Mouse (Mus musculus): ENCODE measurements around the gene Pdk2. TPM values are rescaled to one million over a fixed set of nuclear protein-coding genes. Genes with fewer than 3 reads are reported as not detected.
"Not testable (repeated sequence)": the region's sequence is repeated elsewhere in the genome, so short reads cannot be mapped to it uniquely, and the experiment has no call there.

Gene Pdk2
- polyA plus RNA-seq, 1 experiment from 2014 or later, result 20.2 TPM

DNA sequence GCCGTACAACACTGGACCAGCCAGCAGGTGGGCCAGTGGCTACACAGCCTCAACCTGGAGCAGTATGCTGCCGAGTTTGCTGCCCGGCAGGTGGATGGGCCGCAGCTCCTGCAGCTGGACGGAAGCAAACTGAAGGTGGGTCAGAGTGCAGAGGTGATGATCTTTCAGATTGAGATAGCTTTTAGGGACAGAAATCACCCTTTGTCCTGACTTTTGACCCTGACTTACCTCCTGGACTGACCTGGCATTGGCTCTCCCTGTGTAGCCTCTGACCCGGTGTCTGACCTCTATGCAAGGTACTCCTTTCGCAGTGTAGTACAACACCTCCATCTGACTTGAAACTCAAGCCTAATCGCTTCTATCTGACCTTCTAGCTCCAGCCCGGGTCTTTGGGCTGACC lies 17.7 kb downstream of the Pdk2 start:
- WGBS, result 97% methylated on average over 9 of the region's 9 CpGs
- no peak overlapping the region for H3K9ac ChIP-seq
- no peaks in the 10 kb centered on the region for H3K9me3 ChIP-seq (replicated peaks)
- ATAC-seq, result no peak
- peaks cover 21% of the 10 kb centered on the region for H3K4me1 ChIP-seq
- H3K36me3 ChIP-seq (ENCODE audit: poor library complexity, severe bottlenecking), result peaks cover 79% of the 10 kb centered on the region
- no peaks in the 10 kb centered on the region for H3K27me3 ChIP-seq
- H3K27ac ChIP-seq, result no peak overlapping the region
- H3K4me2 ChIP-seq, result no peak overlapping the region
- H3K4me3 ChIP-seq, result no peak overlapping the region

DNA sequence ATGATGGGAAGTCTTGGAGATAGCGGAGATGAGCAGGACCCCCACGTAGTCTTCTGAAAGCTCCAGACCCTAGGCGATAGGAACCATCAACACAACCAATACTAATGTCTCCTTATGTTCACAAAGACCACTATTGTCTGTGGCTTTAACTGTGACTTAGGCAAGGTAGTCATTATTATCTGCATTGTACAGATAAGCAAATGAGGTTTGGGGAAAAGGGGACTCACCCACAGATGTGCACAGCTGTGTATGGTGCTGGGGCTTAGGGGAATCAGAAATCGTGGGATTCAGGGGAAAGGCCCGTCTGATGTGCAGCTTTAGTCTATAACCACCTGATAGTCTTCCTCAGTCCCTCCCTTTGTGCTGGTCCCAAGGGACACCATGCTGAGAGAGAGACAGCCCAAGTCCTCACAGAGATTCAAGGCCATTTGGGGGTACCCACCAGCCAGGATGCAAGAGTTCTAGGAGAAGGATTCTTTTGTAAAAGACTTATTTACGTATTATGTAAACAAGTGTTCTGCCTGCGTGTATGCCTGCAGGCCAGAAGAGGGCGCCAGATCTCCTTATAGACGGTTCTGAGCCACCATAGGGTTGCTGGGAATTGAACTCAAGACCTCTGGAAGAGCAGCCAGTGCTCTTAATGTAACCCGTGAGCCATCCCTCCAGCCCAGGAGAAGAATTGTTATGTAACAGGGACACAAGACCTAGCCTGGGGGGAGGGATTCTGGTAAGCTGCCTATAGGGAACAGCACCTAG lies 18.7 kb downstream of the Pdk2 start:
- Histone ChIP-seq H3K4me1 (peaks cover 10% of the 10 kb centered on the region), H3K9me3 (replicated peaks) (no peaks in the 10 kb centered on the region), H3K4me2 (no peak overlapping the region), H3K36me3 (ENCODE audit: poor library complexity, severe bottlenecking) (peaks cover 84% of the 10 kb centered on the region), H3K4me3 (no peak overlapping the region), H3K27ac (no peak overlapping the region), H3K9ac (no peak overlapping the region), H3K27me3 (no peaks in the 10 kb centered on the region)
- no peak for ATAC-seq
- WGBS, result 87% methylated on average over 10 of the region's 10 CpGs

DNA sequence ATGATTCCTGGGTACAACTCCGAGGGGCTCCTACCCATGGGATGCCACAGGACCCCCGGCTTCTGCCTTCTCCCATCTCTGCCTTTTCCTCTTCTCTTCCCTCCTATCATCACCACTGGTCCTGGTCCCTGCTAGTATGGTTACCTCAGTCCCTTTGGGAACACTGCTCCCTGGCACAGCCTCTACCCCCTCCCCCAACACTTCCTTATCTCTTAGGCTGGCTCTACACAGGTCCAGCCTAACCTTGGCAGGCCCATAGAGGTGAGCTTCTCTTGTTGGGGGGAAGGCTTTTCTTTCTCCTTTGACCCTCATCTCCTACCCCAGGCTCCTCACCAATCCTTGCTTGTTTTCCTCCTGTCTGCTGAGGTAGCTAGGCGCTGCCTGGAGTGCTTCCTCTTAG lies 25.7 kb downstream of the Pdk2 start:
- Histone ChIP-seq H3K9ac (0 out of 2 replicates have a peak overlapping the region, but pooled peaks have one; percentile 5), H3K4me1 (peaks cover 59% of the 10 kb centered on the region), H3K27ac (no peak overlapping the region), H3K27me3 (no peaks in the 10 kb centered on the region), H3K36me3 (ENCODE audit: poor library complexity, severe bottlenecking) (peaks cover 63% of the 10 kb centered on the region), H3K9me3 (replicated peaks) (no peaks in the 10 kb centered on the region), H3K4me3 (no peak overlapping the region), H3K4me2 (no peak overlapping the region)
- no peak for ATAC-seq
- 80% methylated on average over 3 of the region's 3 CpGs for WGBS

DNA sequence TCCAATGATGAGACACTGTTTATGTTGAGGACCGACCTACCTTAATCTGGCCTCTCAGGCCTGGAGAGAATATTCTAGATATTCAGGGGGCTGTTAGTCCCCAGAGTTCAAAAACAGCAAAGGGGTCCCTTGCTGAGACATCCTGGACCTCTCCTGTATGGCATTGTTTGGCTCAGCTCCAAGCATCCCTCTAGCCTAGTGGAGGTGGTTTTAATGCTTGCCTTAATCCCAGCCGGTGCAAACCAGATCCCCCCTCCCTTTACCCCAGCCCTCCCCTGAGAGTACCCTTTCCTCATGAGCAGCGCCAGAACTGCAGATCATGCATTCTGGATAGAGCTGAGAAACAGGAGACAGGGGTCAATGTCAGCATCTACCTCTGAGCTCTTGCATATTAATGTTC lies 28.7 kb downstream of the Pdk2 start:
- no peaks in the 10 kb centered on the region for H3K27me3 ChIP-seq
- H3K9me3 ChIP-seq (replicated peaks), result no peaks in the 10 kb centered on the region
- H3K36me3 ChIP-seq (ENCODE audit: poor library complexity, severe bottlenecking), result peaks cover 38% of the 10 kb centered on the region
- H3K27ac ChIP-seq, result no peak overlapping the region
- H3K4me3 ChIP-seq, result peak overlapping the region; percentile 95
- peak overlapping the region; percentile 91 for H3K4me2 ChIP-seq
- peaks cover 72% of the 10 kb centered on the region for H3K4me1 ChIP-seq
- 33% methylated on average over 3 of the region's 3 CpGs for WGBS
- H3K9ac ChIP-seq, result peak overlapping the region; percentile 99
- ATAC-seq, result no peak

DNA sequence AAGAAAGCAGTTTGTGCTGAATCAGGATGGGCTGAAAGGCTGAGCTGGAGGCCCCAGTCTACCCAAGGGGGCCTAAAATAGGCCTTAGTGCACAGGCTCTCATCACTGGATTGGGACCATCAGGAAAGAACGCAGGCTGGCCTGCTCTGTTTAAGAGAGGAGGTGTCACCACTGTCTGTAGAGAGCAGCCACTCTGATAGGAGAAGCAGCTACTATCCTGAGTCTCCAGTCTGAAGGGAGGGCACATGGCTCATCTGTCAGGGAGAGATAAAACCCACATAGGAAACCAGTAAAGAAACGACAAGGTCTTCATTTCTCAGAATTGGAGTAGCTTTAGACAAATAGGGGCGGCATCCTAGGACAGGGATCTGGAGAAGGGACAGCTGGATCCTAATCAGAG lies 29.1 kb downstream of the Pdk2 start:
- Histone ChIP-seq H3K4me3 (peak overlapping the region; percentile 95), H3K9me3 (replicated peaks) (no peaks in the 10 kb centered on the region), H3K36me3 (ENCODE audit: poor library complexity, severe bottlenecking) (peaks cover 35% of the 10 kb centered on the region), H3K4me1 (peaks cover 73% of the 10 kb centered on the region), H3K4me2 (peak overlapping the region; percentile 91), H3K27ac (peak overlapping the region; percentile 97), H3K27me3 (no peaks in the 10 kb centered on the region), H3K9ac (peak overlapping the region; percentile 99)
- WGBS, result 66% methylated on average over 3 of the region's 3 CpGs
- ATAC-seq, result no peak

DNA sequence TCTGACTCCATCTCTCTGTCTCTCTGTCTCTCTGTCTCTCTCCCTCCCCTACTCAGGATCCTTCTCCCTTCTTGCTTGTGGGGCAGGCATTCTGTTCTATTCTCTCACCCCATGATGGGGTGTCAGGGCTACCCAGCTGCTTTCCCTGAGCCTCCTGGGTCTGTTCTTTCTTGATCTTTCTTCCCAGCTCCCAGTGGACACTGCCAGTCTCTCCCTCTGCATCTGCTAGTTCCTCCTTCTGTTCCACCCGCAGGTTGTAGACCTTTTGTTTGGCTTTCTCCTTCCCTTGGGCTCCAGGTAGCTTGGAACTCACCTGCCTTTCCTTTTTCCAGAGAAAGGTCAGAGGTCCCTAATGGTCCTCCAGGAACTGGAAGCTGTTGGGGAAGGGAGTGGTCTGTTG lies 29.7 kb downstream of the Pdk2 start:
- peaks cover 29% of the 10 kb centered on the region for H3K36me3 ChIP-seq (ENCODE audit: poor library complexity, severe bottlenecking)

DNA sequence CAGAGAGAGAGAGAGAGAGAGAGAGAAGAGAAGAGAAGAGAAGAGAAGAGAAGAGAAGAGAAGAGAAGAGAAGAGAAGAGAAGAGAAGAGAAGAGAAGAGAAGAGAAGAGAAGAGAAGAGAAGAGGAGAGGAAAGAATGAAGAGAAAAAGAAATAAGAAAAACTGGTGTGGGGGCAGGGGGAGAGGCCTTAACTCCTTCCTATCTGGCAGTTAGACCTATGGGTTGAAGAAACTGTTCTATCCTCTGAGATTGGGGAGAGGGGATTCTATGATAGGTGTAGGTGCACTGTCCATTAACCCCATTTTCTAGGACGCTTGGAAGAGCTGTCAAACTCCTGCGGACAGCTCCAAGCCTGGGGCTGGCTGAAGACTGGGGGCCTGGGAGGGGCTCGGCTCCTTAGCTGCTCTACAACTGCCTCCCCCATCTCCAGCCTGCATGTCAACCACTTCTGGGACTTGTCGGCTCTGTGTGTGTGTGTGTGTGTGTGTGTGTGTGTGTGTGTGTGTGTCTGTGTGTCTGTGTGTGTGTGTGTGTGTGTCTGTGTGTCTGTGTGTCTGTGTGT lies 30.2 kb downstream of the Pdk2 start:
- Histone ChIP-seq H3K4me3 (peak overlapping the region; percentile 95), H3K4me2 (peak overlapping the region; percentile 91), H3K27ac (peak overlapping the region; percentile 97), H3K36me3 (ENCODE audit: poor library complexity, severe bottlenecking) (peaks cover 24% of the 10 kb centered on the region), H3K4me1 (peaks cover 73% of the 10 kb centered on the region), H3K9ac (peak overlapping the region; percentile 99)
- not testable (repeated sequence) for H3K27me3 ChIP-seq; ATAC-seq; H3K9me3 ChIP-seq (replicated peaks)
- 9% methylated on average over 3 of the region's 4 CpGs for WGBS

More for the DNA sequence above, 29.7 kb downstream of the Pdk2 start:
- Histone ChIP-seq H3K4me1 (peaks cover 73% of the 10 kb centered on the region), H3K9ac (peak overlapping the region; percentile 99), H3K4me3 (peak overlapping the region; percentile 95), H3K27ac (peak overlapping the region; percentile 97), H3K9me3 (replicated peaks) (no peaks in the 10 kb centered on the region), H3K27me3 (no peaks in the 10 kb centered on the region), H3K4me2 (peak overlapping the region; percentile 91)
- WGBS, result 31% methylated on average over 1 of the region's 1 CpGs
- no peak for ATAC-seq

DNA sequence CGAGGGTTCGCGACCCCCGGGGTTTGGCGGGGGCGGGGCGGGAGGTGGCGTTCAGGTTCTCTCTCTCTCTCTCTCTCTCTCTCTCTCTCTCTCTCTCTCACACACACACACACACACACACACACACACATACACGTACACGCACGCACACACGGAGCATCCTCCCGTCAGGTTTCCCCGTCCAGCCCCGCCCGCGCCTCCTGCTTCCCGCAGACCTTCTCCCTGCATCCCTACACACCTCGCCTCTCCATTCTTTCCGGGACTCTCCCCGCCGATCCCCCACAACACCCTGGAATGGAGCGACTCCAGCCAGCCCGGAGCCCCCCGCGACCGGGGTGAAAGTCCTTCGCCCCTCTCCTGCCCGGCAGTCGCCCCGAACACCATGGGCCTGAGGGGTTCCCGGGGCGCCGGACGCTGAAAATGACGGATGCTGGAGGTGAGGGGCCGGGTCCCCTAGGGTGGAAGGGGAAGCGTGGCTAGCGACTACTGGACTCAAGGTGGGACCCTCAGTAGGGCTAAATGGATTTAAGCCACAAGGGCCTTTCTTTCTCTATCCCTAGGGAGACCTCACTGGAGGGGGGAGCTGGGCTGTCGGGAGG lies 30.9 kb downstream of the Pdk2 start:
- peak; percentile 53 for ATAC-seq
- Histone ChIP-seq H3K4me2 (peak overlapping the region; percentile 91), H3K27me3 (no peaks in the 10 kb centered on the region), H3K9ac (peak overlapping the region; percentile 99), H3K9me3 (replicated peaks) (no peaks in the 10 kb centered on the region), H3K4me3 (peak overlapping the region; percentile 95), H3K27ac (peak overlapping the region; percentile 97), H3K4me1 (peaks cover 71% of the 10 kb centered on the region), H3K36me3 (ENCODE audit: poor library complexity, severe bottlenecking) (peaks cover 23% of the 10 kb centered on the region)
- WGBS, result under 1% methylated on average over 39 of the region's 40 CpGs

DNA sequence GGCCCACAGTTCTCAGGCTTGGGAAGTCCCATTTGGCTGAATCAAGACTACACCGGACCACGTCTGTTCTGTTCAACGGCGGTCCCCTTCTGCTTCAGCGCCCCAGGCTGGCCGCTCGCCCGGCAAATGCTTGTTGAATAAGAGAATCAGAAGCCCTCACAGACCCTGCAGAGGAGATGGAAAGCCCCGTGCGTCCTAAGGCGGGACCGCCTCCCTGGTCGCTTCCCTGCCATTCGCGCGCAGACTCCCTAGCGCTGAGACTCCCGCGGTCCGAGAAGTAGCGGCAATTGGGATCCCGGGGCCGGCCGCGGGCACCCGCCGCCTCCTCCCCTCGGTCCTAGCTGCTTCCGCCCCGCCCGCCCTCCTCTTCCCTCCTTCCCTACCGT lies 31.5 kb downstream of the Pdk2 start, which contains the start of gene Samd14:
TSS of gene Samd14 (plus strand) at position 251 of the 386 bp plus-strand sequence.
- Histone ChIP-seq H3K9ac (peak within 1 kb of the TSS; percentile 99), H3K4me2 (peak within 1 kb of the TSS; percentile 91), H3K27ac (peak within 1 kb of the TSS; percentile 97), H3K4me3 (peak within 1 kb of the TSS; percentile 95), H3K27me3 (no peaks in the 10 kb centered on the region), H3K4me1 (peaks cover 67% of the 10 kb centered on the region), H3K36me3 (ENCODE audit: poor library complexity, severe bottlenecking) (peaks cover 23% of the 10 kb centered on the region), H3K9me3 (replicated peaks) (no peaks in the 10 kb centered on the region)
- peak; percentile 80 for ATAC-seq
- under 1% methylated on average over 32 of the region's 32 CpGs for WGBS

DNA sequence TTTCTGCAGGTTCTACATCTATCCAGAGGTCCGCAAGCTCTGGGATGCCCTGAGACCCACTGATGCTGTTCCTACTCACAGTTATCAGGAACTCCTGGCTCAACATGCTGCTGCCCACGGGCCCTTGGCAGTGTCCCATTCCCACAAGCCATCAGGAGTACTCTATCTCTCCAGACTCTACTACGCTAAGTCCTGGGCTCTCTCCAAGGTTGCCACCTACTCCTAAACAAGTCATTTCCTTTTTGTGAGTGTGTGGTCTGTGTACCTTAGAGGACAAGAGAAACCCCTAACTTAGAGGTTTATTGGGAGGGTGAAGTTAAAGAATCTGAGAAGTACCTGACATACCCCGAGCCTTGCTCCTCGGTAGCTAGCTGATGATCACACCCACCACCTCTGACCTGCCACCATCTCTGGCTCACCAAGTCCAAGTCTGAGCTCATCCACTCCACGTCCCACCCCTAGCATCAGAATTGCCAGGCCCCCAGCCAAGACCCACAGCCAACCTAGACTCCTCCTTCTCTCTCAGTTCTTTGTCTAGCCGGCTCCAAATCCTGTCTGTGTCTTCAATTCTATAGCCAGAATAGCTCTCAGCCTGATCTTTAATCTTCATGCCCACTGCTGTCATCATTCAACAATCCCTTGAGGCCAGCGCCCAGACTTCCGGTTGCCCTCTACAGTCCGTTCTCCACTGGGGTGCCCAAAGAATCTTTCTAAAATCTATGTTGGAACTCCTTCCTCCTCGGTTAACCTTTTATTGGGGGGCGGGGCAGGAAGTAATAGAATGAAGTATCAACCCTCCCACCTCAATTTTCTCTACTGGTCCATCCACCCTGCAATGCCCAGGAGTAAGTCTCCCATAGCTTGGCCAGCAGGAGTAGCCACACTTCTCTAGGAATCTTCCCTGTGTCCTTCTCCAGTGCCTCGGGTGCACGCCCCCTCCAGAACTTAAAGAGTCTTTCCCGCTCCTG lies 32.2 kb downstream of the Pdk2 start:
- Histone ChIP-seq H3K9ac (peak overlapping the region; percentile 99), H3K27ac (peak overlapping the region; percentile 97), H3K4me3 (peak overlapping the region; percentile 95), H3K36me3 (ENCODE audit: poor library complexity, severe bottlenecking) (peaks cover 23% of the 10 kb centered on the region), H3K4me2 (peak overlapping the region; percentile 91), H3K9me3 (replicated peaks) (no peaks in the 10 kb centered on the region), H3K4me1 (peaks cover 60% of the 10 kb centered on the region), H3K27me3 (no peaks in the 10 kb centered on the region)
- WGBS, result 32% methylated on average over 15 of the region's 15 CpGs
- no peak for ATAC-seq

DNA sequence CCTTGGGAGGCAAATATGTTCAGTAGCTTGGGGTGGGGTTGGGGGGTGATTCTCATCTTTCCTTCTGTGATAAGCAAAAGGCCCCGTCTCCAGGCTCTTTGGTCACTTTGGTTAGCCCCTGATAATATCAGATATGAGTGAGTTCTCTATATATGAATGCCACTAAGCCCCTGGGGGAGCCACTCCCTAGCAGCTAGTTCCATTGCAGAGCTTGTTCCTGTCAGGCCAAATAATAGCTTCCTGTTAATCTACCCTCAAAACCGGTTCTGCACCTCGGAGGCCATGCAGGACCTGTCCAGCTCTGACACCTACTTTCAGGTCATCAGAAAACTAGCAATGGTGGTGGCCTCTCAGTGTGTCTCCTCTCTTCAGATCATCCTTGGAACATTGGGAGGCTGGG lies 33.7 kb downstream of the Pdk2 start:
- H3K36me3 ChIP-seq (ENCODE audit: poor library complexity, severe bottlenecking), result peaks cover 35% of the 10 kb centered on the region
- H3K4me1 ChIP-seq, result peaks cover 48% of the 10 kb centered on the region
- no peaks in the 10 kb centered on the region for H3K27me3 ChIP-seq
- no peak for ATAC-seq
- peak overlapping the region; percentile 81; the same call in 1 of the 2 replicates for H3K27ac ChIP-seq
- peak overlapping the region; percentile 75 for H3K4me2 ChIP-seq
- no peak overlapping the region for H3K9ac ChIP-seq
- H3K4me3 ChIP-seq, result no peak overlapping the region; the same call in 1 of the 2 replicates
- H3K9me3 ChIP-seq (replicated peaks), result no peaks in the 10 kb centered on the region
- WGBS, result 82% methylated on average over 3 of the region's 3 CpGs
